Mouse (Mus musculus): ENCODE data around the gene Amigo1. TPM values are rescaled to one million over a fixed set of nuclear protein-coding genes. Genes with fewer than 3 reads are reported as not detected.

Amigo1 gene
- polyA plus RNA-seq, 1 experiment = 5.7 TPM

DNA sequence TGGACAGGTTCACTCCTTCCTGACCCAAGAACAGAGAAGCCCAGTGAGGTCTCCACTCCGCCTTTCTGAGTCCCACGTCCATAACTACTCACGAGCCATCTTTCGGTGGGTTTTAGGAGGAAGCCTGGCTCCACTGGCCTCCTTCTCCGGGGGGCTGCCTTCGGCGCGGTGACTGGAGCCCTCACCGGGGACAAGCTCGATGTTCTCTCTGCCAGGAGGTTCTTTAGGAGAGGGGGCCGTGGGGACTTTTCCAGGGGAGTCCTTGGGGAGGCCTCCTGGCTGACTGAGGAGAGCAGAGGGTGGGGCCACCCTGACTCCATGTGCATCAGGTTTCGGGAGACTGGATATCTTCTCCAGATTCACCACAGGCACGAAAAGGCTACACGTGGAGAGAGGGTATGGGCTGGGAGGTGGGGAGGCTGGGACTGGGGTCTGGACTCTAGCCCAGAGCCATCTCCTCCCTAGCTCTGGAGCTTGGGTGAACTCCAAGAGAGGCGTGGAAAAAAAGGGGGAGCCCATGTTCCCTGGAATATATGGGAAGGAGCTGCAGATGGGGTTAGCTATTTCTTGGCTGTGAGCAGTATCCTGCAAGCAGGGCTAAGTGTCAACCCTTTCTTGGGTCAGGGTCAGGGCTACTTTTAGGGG lies 20.7 kb downstream of the Amigo1 start:
- no peaks in the 10 kb centered on the region; the same call in 1 of the 2 replicates for H3K4me1 ChIP-seq (ENCODE audit: control insufficient read depth, insufficient read depth, low read length)
- H3K4me3 ChIP-seq (ENCODE audit: insufficient read depth, low read length) = no peak overlapping the region
- H3K27ac ChIP-seq (ENCODE audit: insufficient read depth, low read depth, low read length) = no peak overlapping the region
- TF ChIP-seq POLR2A (IDR thresholded peaks at IDR 0.05; ENCODE audit: borderline replicate concordance, low read depth, low read length) (no peak), CTCF (IDR thresholded peaks at IDR 0.05; ENCODE audit: low read depth, low read length) (no peak)

DNA sequence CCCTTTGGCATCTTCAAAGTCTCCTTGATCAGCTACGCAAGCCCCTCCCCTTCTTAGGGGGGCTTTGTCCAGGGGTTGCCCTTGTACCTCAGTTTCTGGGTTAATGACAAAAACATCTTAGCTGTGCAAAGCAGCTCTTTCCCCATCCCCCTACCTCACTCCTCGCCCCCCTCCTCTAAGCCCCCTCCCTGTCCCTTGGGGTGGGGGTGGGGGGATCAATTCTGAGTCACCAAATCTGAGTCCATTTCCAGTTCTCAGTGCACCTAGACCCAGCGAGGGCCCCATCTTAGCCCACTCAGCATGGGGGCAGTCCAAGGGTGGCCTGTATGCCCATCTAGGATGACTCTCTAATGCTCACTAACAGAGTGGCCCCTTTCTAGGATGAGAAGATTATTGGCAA lies 22.9 kb downstream of the Amigo1 start:
- H3K4me1 ChIP-seq (ENCODE audit: control insufficient read depth, insufficient read depth, low read length) = no peaks in the 10 kb centered on the region; the same call in 1 of the 2 replicates
- TF ChIP-seq CTCF (IDR thresholded peaks at IDR 0.05; ENCODE audit: low read depth, low read length) (no peak), POLR2A (IDR thresholded peaks at IDR 0.05; ENCODE audit: borderline replicate concordance, low read depth, low read length) (no peak)
- no peak overlapping the region for H3K4me3 ChIP-seq (ENCODE audit: insufficient read depth, low read length)
- H3K27ac ChIP-seq (ENCODE audit: insufficient read depth, low read depth, low read length) = no peak overlapping the region

DNA sequence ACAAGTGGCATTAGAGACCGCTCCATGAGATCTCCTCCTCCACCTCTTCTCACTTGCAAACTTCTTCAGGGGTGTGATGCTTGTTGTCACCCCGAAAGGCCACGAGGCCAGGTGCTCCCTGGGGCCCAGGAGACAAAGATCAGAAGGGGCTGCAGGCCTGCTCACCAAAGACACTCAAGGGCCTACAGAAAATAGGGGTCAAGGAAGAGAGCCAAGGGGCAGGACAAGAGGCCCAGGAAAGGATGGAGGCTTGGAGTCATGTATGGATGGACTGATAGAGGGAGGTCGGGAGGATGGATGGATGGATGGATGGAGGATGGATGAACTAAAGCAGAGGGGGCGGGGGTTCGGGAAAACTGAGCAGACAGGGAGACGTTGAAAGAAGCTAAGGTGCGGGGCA lies 23.4 kb downstream of the Amigo1 start:
- no peak for TF ChIP-seq POLR2A (IDR thresholded peaks at IDR 0.05; ENCODE audit: borderline replicate concordance, low read depth, low read length)
- TF ChIP-seq CTCF (IDR thresholded peaks at IDR 0.05; ENCODE audit: low read depth, low read length) = no peak
- Histone ChIP-seq H3K4me3 (ENCODE audit: insufficient read depth, low read length) (peak overlapping the region; percentile 81), H3K4me1 (ENCODE audit: control insufficient read depth, insufficient read depth, low read length) (no peaks in the 10 kb centered on the region; the same call in 1 of the 2 replicates), H3K27ac (ENCODE audit: insufficient read depth, low read depth, low read length) (no peak overlapping the region)

DNA sequence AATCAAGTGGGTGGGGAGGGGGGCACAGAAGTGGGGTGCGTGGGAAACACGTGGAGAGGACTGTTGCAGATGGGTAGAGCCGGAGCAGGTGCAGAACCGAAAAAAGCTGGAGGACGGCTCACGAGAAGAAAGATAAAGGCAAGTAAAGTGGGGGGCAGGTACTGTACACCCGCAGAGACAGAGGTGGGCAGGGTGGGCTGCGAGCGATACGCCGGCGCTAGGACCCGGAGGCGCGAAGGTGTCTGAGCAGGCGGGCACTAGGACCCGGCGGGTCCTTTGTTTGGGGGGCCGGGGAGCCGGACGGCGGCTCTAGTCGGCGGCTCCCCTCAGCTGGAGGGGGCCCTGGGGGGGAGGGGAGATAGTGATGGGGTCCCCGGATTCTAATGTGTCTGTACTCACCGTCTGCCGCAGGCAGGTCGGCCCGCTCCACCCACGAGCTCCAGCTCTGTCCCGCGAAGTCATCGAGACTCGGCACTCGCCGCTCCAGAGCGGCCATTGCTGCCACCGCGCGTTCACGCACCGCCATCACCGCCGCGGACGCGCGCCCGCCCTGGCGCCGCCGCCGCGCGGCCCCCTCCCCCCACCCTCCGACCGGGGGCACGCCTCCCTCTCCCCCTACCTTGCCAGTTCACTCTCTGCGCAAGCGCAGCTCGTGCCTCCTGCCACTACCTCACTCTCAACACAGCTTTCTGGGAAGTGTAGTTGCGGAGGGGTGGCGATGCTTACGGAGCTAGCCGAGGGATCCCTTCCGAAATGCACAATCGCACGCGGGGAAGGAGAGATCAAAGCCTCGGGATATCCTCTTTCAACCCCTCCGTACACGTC lies 24.0 kb downstream of the Amigo1 start:
- Histone ChIP-seq H3K27ac (ENCODE audit: insufficient read depth, low read depth, low read length) (peak overlapping the region; percentile 61), H3K4me1 (ENCODE audit: control insufficient read depth, insufficient read depth, low read length) (no peaks in the 10 kb centered on the region; the same call in 1 of the 2 replicates), H3K4me3 (ENCODE audit: insufficient read depth, low read length) (peak overlapping the region; percentile 81)
- TF ChIP-seq CTCF (IDR thresholded peaks at IDR 0.05; ENCODE audit: low read depth, low read length) = no peak
- TF ChIP-seq POLR2A (IDR thresholded peaks at IDR 0.05; ENCODE audit: borderline replicate concordance, low read depth, low read length) = no peak

DNA sequence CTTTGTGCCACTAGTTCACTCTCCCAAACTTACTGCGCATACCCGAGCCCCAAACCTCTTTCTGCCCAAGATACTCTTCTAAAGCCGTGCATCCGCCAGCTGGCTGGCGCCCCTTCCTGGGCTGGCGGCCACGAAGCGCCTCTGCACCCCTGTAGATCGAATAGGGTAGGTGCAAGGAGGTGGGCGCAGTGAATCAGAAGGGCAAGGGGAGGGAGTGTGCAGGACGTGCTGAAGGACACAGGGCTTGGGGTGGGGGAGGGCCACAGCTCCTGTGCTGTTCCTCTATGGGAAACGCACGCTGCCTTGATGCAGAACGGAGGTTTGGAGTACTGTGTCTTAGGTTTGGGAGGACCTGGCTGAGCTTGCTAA lies 24.6 kb downstream of the Amigo1 start, which contains the start of gene Atxn7l2:
Atxn7l2 (minus strand) TSS at position 164 of the 369 bp plus-strand sequence.
- Histone ChIP-seq H3K27ac (ENCODE audit: insufficient read depth, low read depth, low read length) (peak within 1 kb of the TSS; percentile 61), H3K4me1 (ENCODE audit: control insufficient read depth, insufficient read depth, low read length) (no peaks in the 10 kb centered on the region; the same call in 1 of the 2 replicates), H3K4me3 (ENCODE audit: insufficient read depth, low read length) (peak within 1 kb of the TSS; percentile 81)
- TF ChIP-seq CTCF (IDR thresholded peaks at IDR 0.05; ENCODE audit: low read depth, low read length) (no peak), POLR2A (IDR thresholded peaks at IDR 0.05; ENCODE audit: borderline replicate concordance, low read depth, low read length) (no peak)

DNA sequence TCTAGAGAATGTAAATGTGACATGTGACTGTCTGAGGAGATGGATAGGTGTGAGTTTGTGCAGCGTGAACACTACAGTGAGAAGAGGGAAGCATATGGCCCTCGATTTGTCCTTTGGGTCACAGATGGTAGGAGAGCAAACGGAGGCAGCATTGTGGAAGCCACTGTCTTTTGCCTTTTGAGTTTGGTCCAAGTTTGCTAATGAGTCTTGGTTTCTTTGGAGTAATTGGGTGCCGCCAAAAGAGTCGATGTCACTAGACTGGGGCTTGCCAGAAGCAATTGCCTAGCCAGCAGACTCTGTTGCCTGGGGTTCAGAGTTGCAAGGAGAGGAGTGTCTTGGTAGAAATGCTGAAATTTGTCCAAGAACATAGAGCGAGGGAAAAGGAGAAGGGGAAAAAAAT lies 25.7 kb downstream of the Amigo1 start:
- H3K4me1 ChIP-seq (ENCODE audit: control insufficient read depth, insufficient read depth, low read length) = no peaks in the 10 kb centered on the region; the same call in 1 of the 2 replicates
- TF ChIP-seq CTCF (IDR thresholded peaks at IDR 0.05; ENCODE audit: low read depth, low read length) (no peak), POLR2A (IDR thresholded peaks at IDR 0.05; ENCODE audit: borderline replicate concordance, low read depth, low read length) (no peak)
- H3K4me3 ChIP-seq (ENCODE audit: insufficient read depth, low read length) = no peak overlapping the region
- no peak overlapping the region for H3K27ac ChIP-seq (ENCODE audit: insufficient read depth, low read depth, low read length)

DNA sequence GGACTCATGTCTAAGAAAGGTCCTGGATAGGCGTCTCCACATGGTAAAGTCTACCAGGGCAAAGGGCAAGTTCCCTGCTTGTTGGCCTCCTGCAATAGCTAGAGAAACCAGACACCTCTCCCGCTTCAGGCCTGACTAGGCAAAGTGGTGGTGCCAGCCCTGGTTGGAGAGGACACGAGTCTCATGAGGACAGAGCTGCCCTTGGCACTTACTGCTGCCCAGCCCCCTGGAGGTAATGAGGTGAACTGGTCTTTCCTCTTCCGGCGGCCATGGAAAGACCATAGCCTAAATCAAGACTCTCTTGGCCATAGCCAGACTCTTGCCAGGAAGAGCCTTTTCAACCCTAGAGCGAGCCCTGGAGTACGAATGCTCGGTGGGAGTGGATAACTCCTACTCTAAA lies 26.3 kb downstream of the Amigo1 start:
- H3K4me1 ChIP-seq (ENCODE audit: control insufficient read depth, insufficient read depth, low read length) = peaks cover 1% of the 10 kb centered on the region
- H3K27ac ChIP-seq (ENCODE audit: insufficient read depth, low read depth, low read length) = no peak overlapping the region
- no peak overlapping the region for H3K4me3 ChIP-seq (ENCODE audit: insufficient read depth, low read length)
- TF ChIP-seq POLR2A (IDR thresholded peaks at IDR 0.05; ENCODE audit: borderline replicate concordance, low read depth, low read length) (no peak), CTCF (IDR thresholded peaks at IDR 0.05; ENCODE audit: low read depth, low read length) (no peak)

DNA sequence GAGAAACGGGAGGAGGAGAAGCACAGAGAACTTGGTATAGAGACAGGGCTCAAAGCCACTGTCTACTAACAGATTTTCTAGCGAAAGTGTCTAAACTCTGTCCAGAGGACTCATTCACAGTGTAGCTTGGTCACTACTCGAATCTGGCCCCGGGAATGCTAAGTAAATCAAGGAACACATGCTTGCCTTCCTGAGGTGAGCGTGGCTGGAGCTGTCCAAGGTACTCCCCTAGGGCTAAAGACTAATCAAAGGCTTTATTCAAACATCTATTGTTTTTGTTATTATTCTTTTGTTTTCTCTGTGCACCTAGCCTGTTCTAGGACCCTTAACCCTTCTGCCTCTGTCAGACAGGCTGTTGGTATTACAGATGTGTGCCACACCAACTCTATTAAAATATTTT lies 28.6 kb downstream of the Amigo1 start:
- H3K27ac ChIP-seq (ENCODE audit: insufficient read depth, low read depth, low read length) = no peak overlapping the region
- no peak overlapping the region for H3K4me3 ChIP-seq (ENCODE audit: insufficient read depth, low read length)
- peaks cover 2% of the 10 kb centered on the region; the same call in 1 of the 2 replicates for H3K4me1 ChIP-seq (ENCODE audit: control insufficient read depth, insufficient read depth, low read length)
- TF ChIP-seq POLR2A (IDR thresholded peaks at IDR 0.05; ENCODE audit: borderline replicate concordance, low read depth, low read length) (no peak), CTCF (IDR thresholded peaks at IDR 0.05; ENCODE audit: low read depth, low read length) (no peak)

DNA sequence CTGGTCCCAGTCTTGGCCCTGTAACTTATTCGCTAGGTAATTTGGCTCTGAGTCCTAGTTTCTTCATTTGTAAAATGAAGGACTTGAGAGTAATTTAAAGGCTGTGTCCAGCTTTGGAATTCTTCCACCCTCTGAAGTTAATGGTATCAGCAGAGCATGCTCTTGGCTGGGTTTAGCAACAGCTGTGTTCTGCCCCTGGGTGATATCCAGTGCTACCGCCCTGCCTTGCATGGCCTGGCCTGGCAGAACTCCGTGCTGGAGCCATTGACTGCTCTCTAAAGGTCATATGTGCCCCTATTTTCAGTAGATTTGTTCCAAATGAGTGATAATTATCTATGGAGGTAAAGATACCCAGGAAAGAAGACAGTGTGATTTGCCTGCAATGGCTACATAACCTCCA lies 34.5 kb downstream of the Amigo1 start:
- no peak overlapping the region for H3K27ac ChIP-seq (ENCODE audit: insufficient read depth, low read depth, low read length)
- TF ChIP-seq CTCF (IDR thresholded peaks at IDR 0.05; ENCODE audit: low read depth, low read length) (no peak), POLR2A (IDR thresholded peaks at IDR 0.05; ENCODE audit: borderline replicate concordance, low read depth, low read length) (no peak)
- no peak overlapping the region for H3K4me3 ChIP-seq (ENCODE audit: insufficient read depth, low read length)
- H3K4me1 ChIP-seq (ENCODE audit: control insufficient read depth, insufficient read depth, low read length) = peaks cover 2% of the 10 kb centered on the region; the same call in 1 of the 2 replicates

Data from bone marrow macrophage, adult 2 months (primary cell).